Mouse (Mus musculus) brain, embryonic 14.5 days (tissue): ENCODE results near the gene Lrrc32.

Source experiments
- CTCF ChIP-seq: fragments of 200-500 bp; IDR thresholded peaks from 2 replicates; pipeline ENCODE4 v1.5.1; 2012; ENCODE audit warnings: inconsistent platforms, mild to moderate bottlenecking, moderate library complexity, borderline replicate concordance; ENCODE audit not compliant: insufficient read depth, insufficient read length; ENCODE audit errors: extremely low read depth
- POLR2A ChIP-seq: fragments of 200-500 bp; IDR thresholded peaks from 2 replicates; pipeline ENCODE4 v1.6.1; 2012; ENCODE audit warnings: mild to moderate bottlenecking, inconsistent platforms, borderline replicate concordance; ENCODE audit not compliant: poor library complexity, insufficient read depth, insufficient read length, severe bottlenecking; ENCODE audit errors: extremely low read depth

DNA sequence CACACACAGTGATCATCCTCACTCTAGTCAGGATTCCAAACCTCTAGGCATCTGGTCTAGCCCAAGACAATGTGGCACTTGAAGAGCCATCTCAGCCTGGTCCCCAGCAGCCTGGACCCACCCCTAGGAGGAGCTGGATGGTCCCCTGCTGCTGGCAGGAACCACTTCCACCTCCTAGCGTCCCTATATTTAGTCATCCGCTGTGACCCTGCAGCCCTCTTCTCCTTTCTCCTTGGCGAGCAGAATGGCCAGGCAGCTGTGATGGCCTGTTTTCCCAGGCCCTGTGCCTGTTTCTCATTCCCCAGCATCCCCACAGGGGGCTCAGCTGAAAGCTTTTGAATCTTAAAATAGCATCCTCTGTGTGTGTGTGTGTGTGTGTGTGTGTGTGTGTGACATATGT is 59.8 kb downstream of the Lrrc32 start:
- TF ChIP-seq CTCF = no peak
- no peak for TF ChIP-seq POLR2A
